Mouse (Mus musculus) brain, embryonic 14.5 days (tissue): ENCODE measurements around the gene Sdc4. TPM values are rescaled to one million over a fixed set of nuclear protein-coding genes. Genes with fewer than 3 reads are reported as not detected.

ENCODE experiments used
- DNase-seq: peaks from one replicate; pipeline ENCODE4 v3.0.0-alpha.2; 2011; ENCODE audit warnings: low read depth
- CTCF ChIP-seq: fragments of 200-500 bp; IDR thresholded peaks from 2 replicates; pipeline ENCODE4 v1.5.1; 2012; ENCODE audit warnings: inconsistent platforms, mild to moderate bottlenecking, moderate library complexity, borderline replicate concordance; ENCODE audit not compliant: insufficient read depth, insufficient read length; ENCODE audit errors: extremely low read depth
- POLR2A ChIP-seq: fragments of 200-500 bp; IDR thresholded peaks from 2 replicates; pipeline ENCODE4 v1.6.1; 2012; ENCODE audit warnings: mild to moderate bottlenecking, inconsistent platforms, borderline replicate concordance; ENCODE audit not compliant: poor library complexity, insufficient read depth, insufficient read length, severe bottlenecking; ENCODE audit errors: extremely low read depth
- polyA plus RNA-seq: library from polyadenylated mRNA; depleted of rRNA; stranded (reverse); fragments of >200 nt; gene quantifications from 2 replicates; pipeline ENCODE4 v1.2.3, GENCODE M21; 2012

Gene Sdc4
- polyA plus RNA-seq, 1 experiment = 3.7 TPM

DNA sequence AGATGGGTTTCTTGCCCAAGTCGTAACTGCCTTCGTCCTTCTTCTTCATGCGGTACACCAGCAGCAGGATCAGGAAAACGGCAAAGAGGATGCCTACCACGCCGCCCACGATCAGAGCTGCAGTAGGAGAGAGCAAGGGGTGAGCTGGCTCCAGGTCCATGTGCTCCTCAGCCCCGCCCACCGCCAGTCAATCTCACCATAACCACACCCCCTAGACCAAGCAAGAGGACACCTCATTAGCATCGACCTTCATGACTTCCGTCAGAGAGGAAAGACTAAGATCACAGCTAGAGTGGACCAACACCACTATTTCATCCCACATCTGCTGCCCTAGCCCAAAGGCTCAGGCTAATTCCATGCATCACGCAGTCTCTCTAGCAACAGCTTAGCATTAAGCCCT lies 17.6 kb downstream of the Sdc4 start:
- TF ChIP-seq POLR2A = no peak
- no peak for TF ChIP-seq CTCF
- DNase-seq = no peak

DNA sequence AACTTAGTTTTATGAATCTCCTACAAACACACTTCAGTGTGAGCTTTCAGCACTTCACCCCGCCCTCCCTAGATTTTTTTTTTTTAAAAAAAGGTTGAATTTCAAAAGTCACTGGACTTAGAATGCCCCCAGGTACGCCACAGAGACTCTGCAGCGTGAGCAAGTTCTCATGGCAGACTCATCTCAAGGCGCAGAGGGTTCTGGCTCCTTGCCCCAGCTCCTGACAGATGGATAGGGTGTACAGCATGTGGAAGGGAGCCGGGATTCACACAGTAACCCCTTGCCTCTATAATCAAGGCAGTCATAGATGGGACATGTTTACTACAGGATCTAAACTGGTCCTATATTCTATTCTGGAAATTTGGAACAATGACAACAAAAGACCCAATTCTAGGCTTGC lies 18.3 kb downstream of the Sdc4 start:
- TF ChIP-seq POLR2A = no peak
- no peak for TF ChIP-seq CTCF
- DNase-seq = peak; percentile 58

DNA sequence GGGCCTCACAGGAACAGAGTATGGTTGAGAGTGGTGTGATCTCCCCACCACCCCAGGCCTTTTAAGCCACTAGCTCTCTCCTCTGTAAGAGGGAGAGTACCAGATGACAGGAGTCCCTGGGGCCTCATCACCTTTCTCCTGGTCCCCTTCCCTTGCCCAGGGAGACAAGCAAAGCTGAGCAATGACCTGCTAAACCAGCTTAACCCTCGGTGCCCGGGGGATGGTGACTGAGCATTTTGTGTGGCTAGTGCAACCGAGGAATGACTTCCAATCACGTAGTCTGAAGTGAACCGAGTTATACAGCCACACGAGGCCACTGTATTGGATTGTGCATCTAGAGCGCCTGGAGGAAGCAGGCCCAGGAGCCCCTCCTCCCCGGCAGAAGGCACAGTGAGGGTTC lies 19.3 kb downstream of the Sdc4 start:
- TF ChIP-seq CTCF (no peak), POLR2A (no peak)
- no peak for DNase-seq

DNA sequence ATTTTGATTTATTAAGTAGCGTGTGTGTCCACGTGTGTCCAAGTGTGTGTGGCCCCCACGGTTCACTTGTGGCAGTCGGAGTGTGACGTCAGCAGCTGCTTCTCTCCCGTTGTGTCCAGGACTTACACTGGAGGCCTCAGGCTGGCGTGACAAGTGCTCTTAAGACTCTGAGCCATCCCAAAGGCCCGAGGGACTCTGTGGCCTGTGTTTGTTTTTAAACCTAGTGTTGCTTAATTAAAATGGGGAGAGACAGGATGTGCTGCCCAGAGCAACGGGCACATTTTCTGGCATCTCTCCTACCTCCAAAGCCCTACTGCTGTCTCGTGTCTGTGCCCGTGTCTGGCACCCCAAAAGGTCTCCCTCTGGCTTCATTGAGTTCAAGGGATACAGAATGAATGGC lies 20.2 kb downstream of the Sdc4 start:
- no peak for DNase-seq
- TF ChIP-seq POLR2A = no peak
- TF ChIP-seq CTCF = no peak

DNA sequence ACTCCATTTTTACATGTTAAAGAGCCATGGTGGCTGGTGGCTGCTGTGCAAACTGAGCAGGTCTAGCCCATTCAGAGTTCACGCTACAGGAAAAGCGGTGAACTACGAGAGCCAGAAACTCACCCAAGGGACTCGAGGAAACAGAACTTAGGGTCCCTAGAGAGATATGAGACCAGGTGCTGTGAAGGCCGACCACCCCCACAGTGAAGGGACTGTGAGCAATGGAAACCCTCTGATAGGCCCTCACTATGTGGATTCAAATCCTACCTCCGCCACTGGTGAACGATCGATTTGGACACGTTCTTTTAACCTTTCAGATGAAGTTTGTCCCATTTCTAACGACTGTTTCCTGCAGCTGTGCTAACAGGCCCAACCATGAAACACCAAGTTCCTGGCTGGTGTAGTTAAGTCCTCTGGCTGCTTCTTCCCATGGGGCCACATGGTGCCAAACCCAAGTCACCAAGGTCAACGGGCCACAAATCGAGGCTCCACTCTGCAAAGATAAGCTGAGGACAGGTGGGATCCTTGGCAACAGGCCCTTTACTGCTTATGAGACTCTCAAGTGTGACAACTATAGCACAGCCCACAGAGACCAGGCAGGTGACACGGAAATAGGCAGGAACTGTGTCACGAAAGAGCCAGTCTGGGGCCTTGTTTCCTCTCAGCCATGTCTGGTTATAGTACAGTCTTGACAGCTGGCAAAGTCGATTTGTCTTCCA lies 20.9 kb downstream of the Sdc4 start:
- DNase-seq = no peak
- TF ChIP-seq POLR2A = no peak
- no peak for TF ChIP-seq CTCF

DNA sequence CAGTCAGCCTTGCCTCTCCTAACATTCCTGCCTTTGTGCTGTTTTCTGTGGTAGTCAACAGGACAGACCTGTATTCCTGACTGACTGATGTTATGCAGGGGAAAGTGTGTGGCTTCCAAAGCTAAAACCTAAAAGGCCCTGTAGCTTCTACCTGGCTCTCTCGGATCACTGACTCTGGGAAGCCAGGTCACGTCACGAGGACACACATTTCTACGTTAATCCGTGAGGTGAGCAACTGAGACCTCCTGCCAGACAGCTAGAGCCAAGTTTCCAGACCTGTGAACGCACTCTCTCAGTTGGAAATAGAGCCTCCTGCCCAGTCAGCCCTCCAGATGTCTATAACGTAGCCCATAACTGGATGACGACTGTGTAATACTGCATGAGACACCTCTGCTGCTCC lies 21.7 kb downstream of the Sdc4 start:
- DNase-seq = no peak
- TF ChIP-seq POLR2A (no peak), CTCF (no peak)

DNA sequence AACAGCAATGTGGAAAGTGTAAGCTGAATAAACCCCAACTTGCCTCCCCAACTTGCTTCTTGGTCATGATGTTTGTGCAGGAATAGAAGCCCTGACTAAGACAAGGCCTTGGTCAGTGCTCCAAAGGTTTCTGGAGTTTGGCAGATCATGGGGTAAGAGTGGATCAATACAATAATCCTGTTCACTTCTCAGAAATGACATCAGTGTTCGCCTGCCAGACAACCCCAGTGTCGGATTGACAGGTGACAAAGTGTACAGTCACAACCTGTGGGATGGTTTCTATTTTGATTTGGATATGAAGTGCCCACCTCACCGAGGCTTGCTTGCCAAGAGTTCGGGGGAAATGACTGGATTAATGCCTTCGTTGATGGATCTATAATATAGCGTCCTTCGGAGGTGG lies 22.4 kb downstream of the Sdc4 start:
- no peak for DNase-seq
- TF ChIP-seq POLR2A (no peak), CTCF (no peak)

DNA sequence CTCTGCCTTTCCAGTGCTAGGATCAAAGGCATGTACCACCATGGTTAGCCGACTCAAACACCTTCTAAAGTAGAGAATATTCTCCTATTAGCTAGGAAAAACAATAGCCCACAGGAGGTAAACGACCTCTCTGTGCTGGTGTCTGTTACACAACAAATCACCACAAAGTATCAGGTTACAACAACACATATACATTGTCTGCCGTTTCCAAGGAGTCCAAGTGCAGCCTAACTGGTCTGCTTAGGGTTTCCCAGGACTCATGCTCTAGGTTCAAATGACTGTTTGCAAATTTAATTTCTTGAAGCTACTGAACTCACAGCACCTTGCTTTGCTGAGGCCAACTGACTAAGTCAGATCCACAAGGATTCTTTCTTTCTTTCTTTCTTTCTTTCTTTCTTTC lies 24.2 kb downstream of the Sdc4 start:
- no peak for DNase-seq
- no peak for TF ChIP-seq CTCF
- TF ChIP-seq POLR2A = no peak

DNA sequence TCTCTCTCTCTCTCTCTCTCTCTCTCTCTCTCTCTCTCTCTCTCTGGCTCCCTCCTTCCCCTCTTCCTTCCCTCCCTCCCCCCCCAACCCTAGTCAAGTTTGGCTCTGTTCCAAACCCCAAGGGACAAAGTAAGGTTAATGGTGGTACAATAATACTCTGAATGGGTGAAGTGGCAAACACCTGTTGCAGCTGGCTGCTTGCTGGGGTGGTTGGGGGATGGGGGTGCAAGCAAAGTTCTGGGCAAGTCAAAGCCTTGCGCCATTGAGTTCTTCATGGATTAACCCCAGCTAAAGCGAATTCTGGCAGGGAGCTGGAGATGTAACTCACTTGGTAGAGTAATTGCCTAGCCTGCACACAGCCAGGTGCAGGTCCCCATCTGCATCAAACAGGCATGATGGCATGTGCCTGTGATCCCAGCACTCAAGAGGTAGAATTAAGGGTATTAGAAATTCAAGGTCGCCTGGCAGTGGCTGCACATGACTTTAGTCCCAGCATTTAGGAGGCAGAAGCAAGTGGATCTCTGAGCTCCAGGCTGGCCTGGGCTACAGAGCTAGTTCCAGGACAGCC lies 25.3 kb downstream of the Sdc4 start:
- TF ChIP-seq POLR2A (no peak), CTCF (no peak)
- DNase-seq = no peak

DNA sequence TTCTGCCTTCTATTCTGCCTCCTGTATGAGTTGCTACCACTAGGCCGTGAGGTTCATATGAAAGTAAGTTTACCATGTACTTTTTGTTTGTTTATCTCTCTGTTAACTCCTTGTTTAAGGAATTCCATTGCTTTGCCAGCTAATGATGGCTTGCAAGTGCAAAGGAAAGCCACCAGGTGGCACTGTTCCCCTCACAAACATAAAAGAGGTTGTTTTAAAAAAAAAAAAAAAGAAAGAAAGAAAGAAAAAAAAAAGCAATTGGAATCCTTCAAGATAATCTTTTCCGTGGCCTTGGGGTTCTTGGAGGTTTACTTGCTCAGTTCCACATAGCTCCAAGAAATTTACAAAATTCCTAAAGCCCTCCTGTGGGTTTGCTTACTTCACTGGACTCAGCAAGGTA lies 26.5 kb downstream of the Sdc4 start:
- peak; percentile 77 for DNase-seq
- peak; percentile 68; the same call in 1 of the 2 replicates for TF ChIP-seq CTCF
- no peak for TF ChIP-seq POLR2A

DNA sequence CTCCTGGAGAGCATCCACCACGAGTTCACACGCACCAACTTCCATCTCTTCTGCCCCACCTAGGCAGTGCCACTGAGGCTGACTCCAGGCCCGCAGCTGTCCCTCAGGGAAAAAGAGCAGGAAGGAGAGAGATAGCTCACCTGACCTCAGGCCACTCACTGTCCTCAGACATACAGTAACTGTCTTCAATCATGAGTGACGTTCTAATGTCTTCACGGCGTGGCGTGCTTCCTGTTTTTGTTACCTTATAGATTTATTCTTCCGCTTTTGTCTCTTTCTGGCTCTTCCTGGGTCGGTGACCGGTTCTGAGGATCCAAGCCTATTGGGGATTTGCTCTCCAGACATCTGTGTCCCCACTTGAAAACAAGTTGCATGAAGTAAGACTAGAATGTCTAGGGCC lies 29.1 kb downstream of the Sdc4 start:
- no peak for DNase-seq
- TF ChIP-seq CTCF = no peak
- TF ChIP-seq POLR2A = no peak

DNA sequence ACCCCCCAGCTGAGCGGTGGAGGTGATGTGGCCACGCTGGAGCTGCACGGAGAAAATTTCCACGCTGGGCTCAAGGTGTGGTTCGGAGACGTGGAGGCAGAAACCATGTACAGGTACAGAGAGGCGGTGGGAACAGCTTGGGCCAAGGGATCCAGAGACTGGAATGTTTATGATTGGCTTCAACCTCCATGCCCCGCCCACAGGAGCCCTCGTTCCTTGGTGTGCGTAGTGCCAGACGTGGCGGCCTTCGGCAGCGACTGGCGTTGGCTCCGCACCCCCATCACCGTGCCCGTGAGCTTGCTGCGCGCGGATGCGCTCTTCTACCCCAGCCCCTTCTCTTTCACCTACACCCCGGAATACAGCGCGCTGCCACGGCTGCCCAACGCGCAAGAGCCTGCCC lies 29.5 kb downstream of the Sdc4 start:
- DNase-seq = no peak
- TF ChIP-seq POLR2A (no peak), CTCF (no peak)
